Mouse (Mus musculus) common myeloid progenitor, adult 5-6 weeks (primary cell): ENCODE measurements around the gene Ccdc146. TPM values are rescaled to one million over a fixed set of nuclear protein-coding genes. Genes with fewer than 3 reads are reported as not detected.

Source experiments
- ATAC-seq: replicated peaks from 2 replicates; pipeline ENCODE4 v1.8.0; 2016; ENCODE audit warnings: low read depth, mild to moderate bottlenecking, moderate TSS enrichment, inconsistent platforms; ENCODE audit not compliant: poor library complexity, severe bottlenecking
- total RNA-seq: library from RNA; stranded (forward); fragments of 200-1000, 187-1606 nt; gene quantifications from 2 replicates; pipeline ENCODE4 v1.2.3, GENCODE M21; 2017

Ccdc146 gene
- total RNA-seq, 1 experiment from 2014 or later: not detected

GRCm38 (mm10) chr5:21391616-21392384 lies 32.7 kb downstream of the Ccdc146 start:
- no peak for ATAC-seq

DNA sequence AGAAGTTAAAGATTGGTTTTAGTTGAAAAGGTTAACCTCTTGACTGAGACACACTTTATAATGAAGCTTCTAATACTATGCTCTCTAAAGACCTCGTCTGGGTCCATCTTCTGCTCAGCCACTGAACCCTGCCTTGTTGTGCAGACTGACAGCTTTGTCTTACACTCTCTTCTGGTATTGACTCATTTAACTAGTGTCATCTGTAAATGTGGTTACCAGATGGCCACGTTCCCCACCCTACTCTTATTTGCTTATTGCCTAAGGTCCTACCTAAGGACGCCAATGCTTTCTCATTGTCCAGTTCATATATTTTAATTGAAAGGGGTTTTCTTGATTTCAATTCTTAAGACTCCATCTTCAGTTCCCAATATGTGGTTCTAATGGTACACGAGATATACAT lies 35.6 kb downstream of the Ccdc146 start:
- no peak for ATAC-seq

DNA sequence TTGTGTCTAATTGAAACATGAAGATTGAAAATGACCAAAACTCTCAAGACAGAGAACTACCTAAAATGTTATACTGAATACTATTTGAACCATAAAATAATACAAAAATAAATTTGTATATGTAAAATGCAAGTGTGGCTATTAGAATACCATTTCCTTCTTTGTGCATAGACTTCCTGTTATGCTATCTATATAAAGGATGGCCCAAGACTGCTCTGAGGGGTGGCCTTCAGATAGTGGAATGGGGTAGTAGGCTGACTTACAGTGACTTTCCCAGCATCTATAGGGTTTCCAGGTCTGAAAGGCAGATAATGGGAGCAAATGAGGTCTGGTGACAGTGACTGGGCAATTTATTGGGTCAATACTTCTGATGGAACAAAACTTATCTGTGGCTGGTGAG lies 37.1 kb downstream of the Ccdc146 start:
- no peak for ATAC-seq

GRCm38 (mm10) chr5:21386432-21386831 lies 38.0 kb downstream of the Ccdc146 start:
- ATAC-seq: peak; percentile 67

DNA sequence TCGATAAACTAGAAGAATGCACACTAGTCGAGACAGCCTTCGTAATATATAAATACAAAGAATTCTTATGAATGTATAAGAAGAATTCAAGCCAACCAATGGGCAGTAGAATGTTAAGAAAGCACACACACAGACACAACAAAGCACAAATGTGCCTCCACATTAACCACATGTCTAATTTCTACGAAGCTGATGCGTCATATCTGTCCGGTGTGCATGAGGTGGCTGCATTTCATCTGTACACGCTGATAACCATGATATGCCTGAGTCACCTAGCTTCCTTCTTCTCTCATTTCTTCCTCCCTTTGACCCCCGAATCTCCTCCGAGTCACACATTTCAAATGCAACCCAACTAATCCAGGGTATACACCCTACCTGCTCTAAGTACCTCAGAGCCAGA lies 39.5 kb downstream of the Ccdc146 start:
- peak; percentile 10 for ATAC-seq

DNA sequence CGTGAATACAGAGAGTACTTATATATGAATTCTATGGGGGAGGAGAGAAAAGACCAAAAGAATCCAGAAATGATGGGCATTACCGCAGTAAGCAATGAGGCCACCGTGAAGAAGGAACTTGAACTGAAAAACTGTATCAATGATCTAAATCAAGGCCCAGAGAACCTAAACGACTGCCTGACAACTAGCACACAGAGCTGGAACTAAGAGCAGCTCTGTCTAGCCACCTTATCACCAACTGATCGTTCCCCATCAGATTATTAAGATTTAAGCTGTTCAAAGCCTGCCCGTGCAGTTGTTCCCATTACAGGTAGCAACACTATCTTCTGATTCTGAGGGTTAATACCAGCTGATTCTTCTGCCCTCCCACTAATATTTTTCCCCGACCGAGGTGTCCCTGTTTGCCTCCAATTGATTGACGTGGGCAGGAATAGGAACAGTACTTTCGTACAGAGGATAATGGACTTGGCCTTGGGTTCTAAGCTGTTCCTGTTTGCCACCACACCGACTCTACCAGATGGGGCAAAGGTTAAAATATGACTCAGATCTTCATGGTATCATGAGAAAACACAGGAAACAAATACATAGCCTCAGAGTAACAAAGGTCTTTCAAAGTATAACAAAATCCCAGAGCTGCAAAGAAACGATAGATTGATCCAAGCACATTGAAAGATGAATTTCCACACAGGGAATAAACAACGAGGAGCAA lies 40.1 kb downstream of the Ccdc146 start:
- ATAC-seq: no peak

DNA sequence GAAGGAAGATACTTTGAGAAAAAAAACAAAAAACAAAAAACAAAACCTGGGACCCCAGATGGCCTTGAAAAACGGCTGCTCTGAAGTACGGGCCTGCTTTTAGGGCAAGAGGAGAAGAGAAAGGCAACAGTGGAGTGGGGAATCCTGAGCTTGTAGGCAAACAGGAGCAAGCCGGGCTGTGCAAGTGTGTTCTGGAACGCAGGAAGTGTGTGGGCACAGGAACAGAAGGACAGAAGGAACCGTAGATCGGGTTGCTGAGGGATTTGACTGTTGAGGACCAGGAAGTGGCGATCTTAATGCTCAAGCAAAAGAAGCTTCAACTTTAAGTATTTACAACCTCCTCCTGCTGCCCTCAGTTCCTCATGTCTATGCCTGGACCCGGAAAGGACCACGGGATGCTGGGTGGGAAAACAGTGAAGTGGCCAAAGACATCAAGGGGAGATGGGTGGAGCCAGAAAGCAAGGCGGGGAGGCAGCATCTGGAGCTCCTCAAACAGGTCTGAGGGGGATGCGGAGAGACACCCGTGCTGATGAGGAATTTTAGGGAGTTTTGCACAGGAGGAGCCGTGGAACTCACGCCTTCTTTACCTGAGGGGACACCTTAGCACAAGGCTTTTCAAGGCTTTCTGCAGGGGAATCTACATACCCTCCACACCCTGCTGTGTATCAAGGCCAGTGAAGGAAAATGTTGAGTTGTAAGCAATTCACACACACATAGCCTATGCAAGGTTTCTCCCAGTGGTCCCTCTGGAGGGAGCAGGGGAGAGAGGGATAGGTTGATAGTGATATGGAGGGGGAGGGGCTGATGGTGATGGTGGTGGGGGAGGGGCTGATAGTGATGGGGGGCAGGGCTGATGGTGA lies 40.9 kb downstream of the Ccdc146 start:
- peak; percentile 27; the same call in 1 of the 2 replicates for ATAC-seq

DNA sequence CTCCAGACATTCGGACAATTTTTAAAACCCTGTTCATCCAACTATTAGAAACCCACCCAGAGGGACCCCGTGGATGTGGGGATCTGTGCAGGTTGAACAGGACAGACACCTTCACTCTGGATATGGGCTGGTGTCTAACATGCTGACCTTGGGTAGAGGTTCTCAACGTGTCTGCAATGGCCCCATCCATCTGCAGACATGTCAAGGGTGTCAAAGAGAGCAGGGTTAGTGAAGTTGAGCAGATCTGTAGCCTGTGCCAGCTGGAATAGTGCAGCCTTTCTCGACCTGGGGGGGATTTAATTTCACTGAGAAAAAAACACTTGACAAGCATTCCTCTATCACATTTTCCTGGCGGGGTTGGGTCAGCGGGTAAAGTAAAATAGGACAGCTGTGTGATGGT lies 41.8 kb downstream of the Ccdc146 start:
- no peak for ATAC-seq

GRCm38 (mm10) chr5:21381986-21382385 lies 42.5 kb downstream of the Ccdc146 start:
- no peak for ATAC-seq

DNA sequence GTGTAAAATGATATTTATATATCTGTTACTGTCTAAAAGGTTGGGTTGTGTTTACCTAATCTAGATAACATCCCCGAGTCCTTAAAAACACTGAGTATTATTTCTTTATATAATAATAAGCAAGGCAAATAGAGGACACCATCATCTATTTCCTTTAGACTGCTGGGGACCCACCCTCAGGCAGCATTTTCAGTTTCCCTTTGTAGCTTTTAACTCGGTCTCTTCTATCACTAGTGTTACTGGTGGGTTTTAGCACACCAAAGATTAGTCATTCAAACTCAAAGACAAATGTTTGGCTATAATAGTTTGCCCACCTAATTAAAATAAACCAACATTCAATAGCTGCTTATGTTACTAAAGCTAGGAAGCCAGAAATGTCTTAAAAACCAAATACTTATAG lies 46.1 kb downstream of the Ccdc146 start:
- ATAC-seq: no peak

DNA sequence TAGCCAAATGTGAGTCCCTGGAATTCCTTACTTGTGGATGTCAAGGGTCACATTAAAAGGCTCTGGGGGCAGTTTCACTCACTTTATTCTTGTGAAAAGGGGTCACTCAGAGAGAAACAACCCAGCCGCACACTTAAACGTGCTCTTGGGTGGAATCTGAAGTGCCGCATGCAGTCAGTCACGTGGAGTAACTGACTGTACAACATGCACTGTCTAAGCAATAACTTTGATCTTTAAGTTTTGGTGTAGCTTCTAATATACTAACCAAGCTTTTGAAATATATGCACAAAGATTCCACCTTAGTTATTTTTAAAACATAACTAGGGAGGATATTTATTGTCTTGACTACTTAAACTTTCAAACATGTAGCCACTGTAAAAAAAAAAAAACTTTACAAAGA lies 47.5 kb downstream of the Ccdc146 start:
- ATAC-seq: no peak

DNA sequence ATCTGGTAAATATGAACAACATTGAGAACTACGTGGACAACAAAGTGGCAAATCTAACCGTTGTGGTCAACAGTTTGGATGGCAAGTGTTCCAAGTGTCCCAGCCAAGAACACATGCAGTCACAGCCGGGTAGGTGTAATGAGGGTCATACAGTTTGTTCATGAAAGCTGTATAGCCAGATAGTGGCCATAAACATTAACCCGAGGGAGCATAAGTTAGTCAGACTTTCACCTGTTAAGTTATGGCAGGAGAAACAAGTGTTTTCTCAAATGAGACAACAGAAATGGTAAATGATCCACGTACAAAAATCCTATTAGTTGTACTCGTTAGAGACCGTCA lies 51.3 kb downstream of the Ccdc146 start:
- 0 out of 2 replicates have a peak, but pooled peaks have one; percentile 6 for ATAC-seq

DNA sequence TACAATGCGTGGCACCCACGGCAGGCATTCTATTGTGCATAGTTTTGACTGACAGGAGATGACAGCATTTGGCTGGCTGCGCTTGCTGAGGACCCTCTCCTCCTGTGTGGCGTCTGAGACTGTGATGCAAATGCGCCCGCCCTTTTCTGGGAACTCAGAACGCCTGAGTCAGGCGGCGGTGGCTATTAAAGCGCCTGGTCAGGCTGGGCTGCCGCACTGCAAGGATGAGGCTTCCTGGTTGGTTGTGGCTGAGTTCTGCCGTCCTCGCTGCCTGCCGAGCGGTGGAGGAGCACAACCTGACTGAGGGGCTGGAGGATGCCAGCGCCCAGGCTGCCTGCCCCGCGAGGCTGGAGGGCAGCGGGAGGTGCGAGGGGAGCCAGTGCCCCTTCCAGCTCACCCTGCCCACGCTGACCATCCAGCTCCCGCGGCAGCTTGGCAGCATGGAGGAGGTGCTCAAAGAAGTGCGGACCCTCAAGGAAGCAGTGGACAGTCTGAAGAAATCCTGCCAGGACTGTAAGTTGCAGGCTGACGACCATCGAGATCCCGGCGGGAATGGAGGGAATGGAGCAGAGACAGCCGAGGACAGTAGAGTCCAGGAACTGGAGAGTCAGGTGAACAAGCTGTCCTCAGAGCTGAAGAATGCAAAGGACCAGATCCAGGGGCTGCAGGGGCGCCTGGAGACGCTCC lies 51.8 kb downstream of the Ccdc146 start, which contains the start of gene Fgl2:
Gene Fgl2, plus strand, starts transcription at position 150 of the 687 bp plus-strand sequence.
- peak; percentile 93 for ATAC-seq

- no peak for ATAC-seq
Measured at GRCm38 (mm10) chr5:21371920-21372319, 52.6 kb downstream of the Ccdc146 start.

DNA sequence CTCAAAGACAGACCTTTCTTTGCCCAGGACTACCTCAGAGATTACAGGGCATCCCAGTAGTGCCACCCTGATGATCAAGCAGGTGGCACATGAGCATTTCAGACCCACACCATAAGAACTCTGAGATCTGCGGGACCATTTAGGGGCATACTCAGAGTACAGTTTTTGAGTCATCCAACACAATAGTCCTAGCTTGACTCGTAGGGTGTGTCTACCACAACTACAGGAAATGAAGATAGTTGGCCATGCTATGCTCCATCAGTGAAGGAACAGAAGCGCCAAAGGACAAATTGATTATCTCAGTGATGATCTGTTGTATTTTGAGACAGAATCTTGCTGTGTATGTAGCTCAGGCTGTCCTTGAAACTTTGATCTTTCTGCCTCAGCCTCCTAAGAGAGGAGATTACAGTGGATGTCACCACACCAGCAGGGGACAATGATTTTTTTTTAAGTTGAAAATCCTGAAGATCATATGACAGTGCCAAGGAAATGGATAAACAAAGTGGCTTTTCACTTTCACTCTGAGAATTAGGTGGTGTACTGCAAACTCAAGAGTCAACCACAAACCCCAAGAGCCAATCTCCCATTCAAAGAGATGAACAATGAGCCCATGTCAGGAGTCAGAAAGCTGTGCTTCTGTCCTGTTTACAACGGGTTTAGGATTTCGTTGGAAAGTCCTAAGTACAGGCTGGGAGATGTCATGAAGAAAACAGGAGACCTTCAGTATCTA lies 54.1 kb downstream of the Ccdc146 start:
- no peak for ATAC-seq

GRCm38 (mm10) chr5:21367514-21367913 lies 57.0 kb downstream of the Ccdc146 start:
- ATAC-seq: peak; percentile 51

- ATAC-seq: peak; percentile 54; the same call in 1 of the 2 replicates
Measured at GRCm38 (mm10) chr5:21366338-21367053, 58.0 kb downstream of the Ccdc146 start.

DNA sequence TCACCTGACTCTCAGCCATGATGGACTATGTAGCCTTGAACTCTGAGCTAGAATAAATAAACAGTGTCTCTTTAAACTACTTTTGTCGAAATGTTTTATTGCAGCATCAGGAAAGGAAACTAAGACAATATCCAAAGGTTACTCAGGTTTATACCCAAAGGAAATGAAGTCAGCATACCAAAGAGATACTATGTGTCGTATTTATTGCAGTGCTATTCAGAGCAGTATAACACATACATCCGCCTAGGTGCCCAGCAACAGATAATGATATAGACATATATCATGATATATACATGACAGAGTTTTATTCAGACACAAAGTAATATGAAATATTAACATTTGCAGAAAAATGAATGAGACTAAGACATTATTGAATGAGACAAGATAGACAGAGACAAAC lies 61.1 kb downstream of the Ccdc146 start:
- no peak for ATAC-seq

- no peak for ATAC-seq
Measured at GRCm38 (mm10) chr5:21358648-21359047, 65.8 kb downstream of the Ccdc146 start.
